Mouse (Mus musculus) c-Kit-positive CD71-positive TER-119-negative erythroid progenitor cells, embryonic 14.5 days (primary cell): ENCODE results near the gene Tekt2.

Experiments used
- DNase-seq: peaks from one replicate; pipeline ENCODE4 v3.0.0-alpha.2; 2013; ENCODE audit warnings: low read depth

Tekt2 gene

GRCm38 (mm10) chr4:126306827-126307226 lies 18.7 kb downstream of the Tekt2 start:
- DNase-seq = no peak

GRCm38 (mm10) chr4:126306058-126306457 lies 19.4 kb downstream of the Tekt2 start:
- DNase-seq = no peak

- no peak for DNase-seq
Measured at GRCm38 (mm10) chr4:126305428-126305827, 20.1 kb downstream of the Tekt2 start.

DNA sequence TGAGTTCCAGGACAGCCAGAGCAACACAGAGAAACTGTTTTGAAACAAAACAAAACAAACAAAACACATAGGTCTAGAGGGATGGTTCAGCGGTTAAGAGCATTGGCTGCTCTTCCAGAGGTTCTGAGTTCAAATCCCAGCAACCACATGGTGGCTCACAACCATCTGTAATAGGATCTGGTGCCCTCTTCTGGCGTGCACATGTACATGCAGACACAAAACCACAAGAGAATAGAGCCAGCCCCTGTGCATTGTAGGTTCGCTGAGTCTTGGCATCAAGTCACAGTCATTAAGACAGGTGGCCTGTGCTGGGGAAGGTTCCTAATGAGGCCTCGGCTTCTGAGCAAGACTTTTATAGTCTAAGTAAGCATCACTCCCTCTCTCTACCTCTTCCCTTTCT lies 21.6 kb downstream of the Tekt2 start:
- DNase-seq = no peak

GRCm38 (mm10) chr4:126301584-126302309 lies 23.7 kb downstream of the Tekt2 start:
- DNase-seq = no peak

DNA sequence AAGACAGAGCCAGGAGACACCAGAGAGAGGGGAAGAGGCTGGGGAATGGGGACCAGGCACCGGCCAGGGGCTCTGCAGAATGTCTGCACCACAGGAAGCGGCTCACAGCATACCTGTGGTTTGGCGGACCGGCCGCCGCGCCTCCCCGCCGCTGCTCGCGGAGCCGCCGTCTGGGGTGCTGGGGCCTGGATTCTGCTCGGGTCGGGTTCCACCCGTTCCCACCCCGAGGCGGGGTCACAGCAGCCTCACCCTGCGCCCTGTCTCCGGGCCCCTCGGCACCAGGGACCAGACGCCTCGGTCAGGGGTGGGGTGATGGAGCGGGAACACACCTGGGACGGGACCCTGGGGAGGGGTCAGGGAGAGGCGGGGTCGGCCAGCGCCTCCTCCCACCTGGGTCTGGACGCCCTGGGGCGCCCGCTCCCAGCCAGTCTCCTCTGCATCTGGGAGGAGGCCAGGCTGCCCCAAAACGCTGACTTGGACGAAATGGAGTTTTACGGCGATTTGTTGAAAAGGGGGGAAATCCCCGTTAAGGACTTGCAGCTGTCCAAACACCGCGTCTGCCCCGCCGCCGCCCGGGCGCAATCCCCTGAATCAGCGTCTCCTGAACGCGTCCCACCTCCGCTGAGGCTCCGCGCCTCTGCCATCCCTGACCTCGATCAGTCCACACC lies 24.4 kb downstream of the Tekt2 start:
- no peak for DNase-seq

- no peak for DNase-seq
Measured at GRCm38 (mm10) chr4:126296617-126297101, 28.8 kb downstream of the Tekt2 start.

GRCm38 (mm10) chr4:126295937-126296336 lies 29.6 kb downstream of the Tekt2 start:
- DNase-seq = no peak

DNA sequence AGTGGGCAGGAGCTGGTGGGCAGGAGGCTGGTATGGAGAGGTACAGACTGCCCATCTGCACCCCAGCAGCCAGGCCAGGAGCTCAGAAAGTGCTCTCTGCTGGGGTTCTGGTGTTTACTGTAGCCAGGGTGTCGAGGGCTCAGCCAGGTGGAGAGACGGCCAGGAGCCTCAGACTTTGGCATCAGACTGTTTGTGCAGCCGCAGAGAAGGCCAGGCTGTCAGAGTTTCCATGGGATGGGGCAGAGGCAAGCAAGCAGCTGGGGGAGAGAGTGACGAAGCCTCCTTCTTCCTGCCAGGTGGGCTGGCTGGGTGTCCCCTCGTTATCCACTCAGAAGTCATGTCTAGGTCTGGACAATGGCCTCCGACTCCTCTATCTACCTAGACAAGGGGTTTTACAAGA lies 30.3 kb downstream of the Tekt2 start:
- no peak for DNase-seq

DNA sequence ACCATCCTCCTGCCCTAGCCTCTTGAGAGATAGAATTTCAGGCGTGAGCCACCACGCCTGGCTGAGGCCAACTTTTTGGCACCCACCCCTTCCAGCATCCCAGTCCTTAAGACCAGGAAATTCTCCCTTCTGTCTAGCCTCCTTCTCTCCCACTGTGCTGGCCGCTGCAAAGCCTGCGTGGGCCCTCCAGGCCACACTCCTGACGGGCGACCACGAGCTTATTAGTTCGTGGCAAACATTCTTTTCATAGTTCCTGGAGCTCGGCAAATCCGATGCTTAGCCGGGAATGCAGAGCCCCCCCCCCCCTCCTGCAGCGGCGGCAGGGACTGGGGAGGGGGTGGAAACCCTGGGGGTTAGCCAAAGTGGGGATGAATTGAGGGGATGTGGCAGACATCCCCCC lies 34.3 kb downstream of the Tekt2 start:
- DNase-seq = no peak

- DNase-seq = no peak
Measured at GRCm38 (mm10) chr4:126290314-126290713, 35.2 kb downstream of the Tekt2 start.

- DNase-seq = no peak
Measured at GRCm38 (mm10) chr4:126288085-126288666, 37.3 kb downstream of the Tekt2 start.

- no peak for DNase-seq
Measured at GRCm38 (mm10) chr4:126287302-126287995, 38.0 kb downstream of the Tekt2 start.

- no peak for DNase-seq
Measured at GRCm38 (mm10) chr4:126286492-126286891, 39.0 kb downstream of the Tekt2 start, which contains the start of gene Col8a2. Gene Col8a2 (plus strand): TSS chr4:126286793.

- no peak for DNase-seq
Measured at GRCm38 (mm10) chr4:126283582-126283981, 41.9 kb downstream of the Tekt2 start.

- no peak for DNase-seq
Measured at GRCm38 (mm10) chr4:126281706-126282105, 43.8 kb downstream of the Tekt2 start.

DNA sequence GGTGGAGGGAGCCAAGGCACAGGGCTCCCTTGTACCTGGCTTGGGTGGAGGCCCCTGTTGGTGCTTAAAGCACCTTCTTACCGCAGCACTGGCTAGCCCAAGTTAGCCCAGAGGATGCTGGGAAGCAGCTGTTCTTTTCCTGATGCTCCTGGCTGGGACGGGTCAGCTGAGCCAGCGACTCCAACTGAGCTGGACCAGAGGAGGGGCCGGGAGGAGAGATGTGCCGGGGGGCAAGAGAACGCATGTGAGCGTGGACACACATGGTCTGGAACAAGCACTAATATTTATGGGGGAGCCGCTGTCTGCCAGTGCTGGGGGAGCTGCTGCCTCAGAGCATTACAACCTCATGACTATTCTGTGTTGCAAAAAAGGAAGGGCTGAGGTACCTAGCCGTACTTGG lies 46.5 kb downstream of the Tekt2 start:
- DNase-seq = no peak

GRCm38 (mm10) chr4:126278565-126278915 lies 46.9 kb downstream of the Tekt2 start:
- DNase-seq = no peak

DNA sequence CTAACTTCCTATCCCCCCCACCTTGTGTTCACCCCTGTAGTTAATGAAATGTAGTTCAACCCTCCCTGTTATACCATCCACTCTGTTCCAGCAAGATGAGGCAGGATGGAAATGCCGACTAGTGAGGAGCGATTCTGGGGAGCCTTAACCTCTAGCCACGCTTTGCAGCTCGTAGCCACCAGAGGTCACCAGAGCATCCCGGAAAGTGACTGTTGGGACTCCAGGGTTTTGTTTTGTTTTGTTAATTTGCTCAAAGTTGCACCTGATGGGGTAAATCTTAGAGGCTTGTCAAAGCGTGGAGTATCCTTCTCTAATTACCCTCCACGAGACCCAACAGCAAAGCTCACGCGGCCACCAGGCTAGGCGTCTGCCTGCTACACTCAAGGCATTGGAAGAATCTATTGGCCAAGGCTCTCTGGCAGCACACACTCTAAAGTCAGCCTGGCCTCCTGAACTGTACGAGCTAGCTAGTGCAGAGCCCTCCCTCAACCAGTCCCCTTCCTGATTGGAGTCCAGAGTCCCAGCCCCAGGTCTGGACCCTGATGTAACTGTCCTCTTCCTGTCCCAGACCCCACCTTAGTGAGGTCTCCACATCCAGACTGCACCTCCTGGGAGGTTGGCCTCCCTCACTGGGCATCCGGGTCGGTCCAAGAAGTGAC lies 47.5 kb downstream of the Tekt2 start:
- no peak for DNase-seq

DNA sequence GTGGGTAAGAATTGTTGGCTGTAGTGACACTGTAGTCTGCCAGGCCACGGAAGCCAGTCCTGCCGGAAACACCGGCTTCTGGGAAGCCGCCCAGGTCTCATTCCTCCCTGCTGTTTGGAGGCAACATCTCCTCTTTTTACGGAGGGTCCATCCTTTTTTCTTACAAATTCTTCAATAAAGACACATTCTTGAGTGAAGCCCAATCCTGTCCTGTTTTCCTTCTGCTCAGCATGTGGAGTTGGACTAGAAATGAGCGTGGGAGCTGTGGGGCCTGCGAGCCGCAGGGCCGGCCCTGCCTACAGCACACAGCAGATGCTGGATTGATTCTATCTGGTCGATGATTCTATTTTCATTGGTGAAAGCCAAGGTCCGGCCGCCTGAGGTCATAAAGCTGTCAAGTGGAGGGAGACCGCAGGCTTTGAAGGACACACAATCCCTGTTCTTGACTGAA lies 49.8 kb downstream of the Tekt2 start:
- DNase-seq = no peak

DNA sequence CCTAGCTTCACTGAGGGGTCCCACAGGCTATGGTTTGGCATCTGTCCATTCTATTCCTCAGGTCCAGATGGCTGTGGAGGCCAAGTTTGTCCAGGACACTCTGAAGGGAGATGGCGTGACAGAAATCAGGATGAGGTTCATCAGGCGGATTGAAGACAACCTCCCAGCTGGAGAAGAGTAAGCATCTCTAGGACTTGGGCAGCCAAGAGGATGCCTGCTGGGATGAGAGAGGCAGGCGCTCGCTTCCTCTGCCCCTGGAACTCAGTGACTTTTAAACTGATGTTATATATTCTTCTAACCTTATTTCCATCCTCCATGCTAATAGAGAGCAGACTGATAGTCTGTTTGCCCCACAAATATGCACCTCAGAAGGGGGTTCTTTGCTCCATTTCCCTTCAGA lies 50.4 kb downstream of the Tekt2 start:
- no peak for DNase-seq

DNA sequence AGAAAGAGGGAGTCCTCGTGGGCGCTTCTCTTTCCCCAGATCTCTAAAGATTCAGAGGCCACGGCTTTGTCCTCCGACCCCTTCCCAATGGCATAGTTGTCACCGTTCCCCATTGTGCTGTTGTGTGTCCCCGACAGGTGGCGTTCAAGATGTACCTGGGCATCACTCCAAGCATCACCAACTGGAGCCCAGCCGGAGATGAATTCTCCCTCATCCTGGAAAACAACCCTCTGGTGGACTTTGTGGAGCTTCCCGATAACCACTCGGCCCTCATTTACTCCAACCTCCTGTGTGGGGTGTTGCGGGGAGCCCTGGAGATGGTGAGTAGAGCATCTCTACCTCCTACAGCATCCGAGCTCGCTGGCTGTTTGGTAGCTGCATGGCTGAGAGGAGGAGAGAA lies 51.7 kb downstream of the Tekt2 start:
- no peak for DNase-seq
